Mouse (Mus musculus) adipose tissue, adult 10 weeks (tissue): Measurements from ENCODE around the gene Wasf1. TPM values are rescaled to one million over a fixed set of nuclear protein-coding genes. Genes with fewer than 3 reads are reported as not detected.

Experiments used
- polyA plus RNA-seq: library from polyadenylated mRNA; stranded (reverse); fragments of 350-450 nt; fragmentation: Illumina TruSeq; extraction: RNeasy Lipid Tissue Mini Kit (QIAGEN cat#74804); gene quantifications from one replicate; pipeline ENCODE4 v1.2.3, GENCODE M21; 2014; ENCODE audit warnings: low read depth, low replicate concordance

Wasf1 gene
- polyA plus RNA-seq = 1.9 TPM

GRCm38 (mm10) chr10:40882831-40883643, at the start of gene Wasf1, which contains the start of gene Cdc40:
Gene Wasf1 (plus strand): TSS chr10:40883475.
Gene Cdc40 (minus strand): TSS chr10:40883311.

Other genes with a start within 250 kb of the Wasf1 start
- gene Mettl24, start 200.2 kb upstream of the Wasf1 start, polyA plus RNA-seq = 1.7 TPM
- gene Cdc40, start 164 bp upstream of the Wasf1 start, polyA plus RNA-seq = 23.7 TPM
- not detected for gene Gpr6, start 188.8 kb downstream of the Wasf1 start, polyA plus RNA-seq